Mouse (Mus musculus): ENCODE measurements at regions not wholly inside any gene's neighbourhood (a gene's known extent, or its start where the extent isn't known, plus 50 kb on each side); places are given as distances from the start of the nearest gene placed in this dataset.

DNA sequence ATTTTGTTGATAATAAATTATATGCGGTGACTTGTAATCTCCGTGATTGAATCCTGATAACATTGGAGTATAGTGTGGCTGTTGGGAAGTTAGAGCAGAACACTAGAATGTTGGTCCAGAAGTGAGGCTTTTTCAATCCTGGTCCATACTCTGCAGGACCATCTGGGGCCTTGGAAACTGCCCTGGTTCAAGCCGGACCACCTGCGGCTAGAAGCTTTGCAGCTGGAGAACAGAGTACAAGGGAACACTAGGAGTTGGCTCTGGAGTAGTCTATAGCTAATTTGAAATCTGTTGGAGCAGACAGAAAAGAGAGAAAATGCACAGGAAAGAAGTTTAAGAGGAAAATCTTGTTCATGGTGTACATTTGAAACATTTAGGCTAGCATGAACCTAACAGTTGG, 79.0 kb downstream of the Casp12 start:
- TF ChIP-seq POLR2A (IDR thresholded peaks at IDR 0.05; ENCODE audit: borderline replicate concordance, extremely low read depth, insufficient read depth, insufficient read length) = no peak
- no peak overlapping the region for H3K9ac ChIP-seq (ENCODE audit: low read depth, low read length, severe bottlenecking)
- H3K36me3 ChIP-seq (ENCODE audit: control insufficient read depth, insufficient read depth, low read length) = no peaks in the 10 kb centered on the region
- no peaks in the 10 kb centered on the region for H3K27me3 ChIP-seq (ENCODE audit: control insufficient read depth, insufficient read depth, low read length)
- H3K9me3 ChIP-seq (ENCODE audit: control insufficient read depth, low read length) = no peaks in the 10 kb centered on the region
- no peaks in the 10 kb centered on the region for H3K4me1 ChIP-seq (ENCODE audit: control insufficient read depth, insufficient read depth, low read length)
- H3K27ac ChIP-seq (replicated peaks; ENCODE audit: low read depth, low read length) = no peak overlapping the region
- ATAC-seq (ENCODE audit: low FRiP score, low read depth) = no peak
- no peak for DNase-seq (ENCODE audit: low spot score)
- H3K4me3 ChIP-seq (replicated peaks; ENCODE audit: low read length) = no peak overlapping the region
- H3K4me2 ChIP-seq (replicated peaks; ENCODE audit: low read depth, low read length, severe bottlenecking) = no peak overlapping the region
- 94% methylated on average over 4 of the region's 4 CpGs for WGBS

DNA sequence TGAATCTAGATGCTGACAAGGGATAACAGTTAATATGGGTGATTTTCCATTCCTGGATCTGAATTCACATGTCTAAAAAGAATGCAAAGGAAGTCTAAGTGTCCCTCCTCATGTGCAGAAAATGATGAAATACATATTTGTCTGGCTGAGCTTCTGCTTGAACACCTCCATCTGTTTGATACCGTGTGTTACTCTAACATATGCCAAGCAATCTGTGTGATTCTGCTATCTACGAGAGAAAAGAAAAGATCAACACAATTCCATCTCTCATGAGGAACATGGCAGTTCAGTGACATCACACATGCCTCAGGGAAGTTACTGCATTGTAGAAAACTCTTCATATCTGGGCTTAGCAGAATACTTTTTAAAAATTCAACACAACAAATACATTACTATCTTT, 103.0 kb downstream of the Casp12 start:
- WGBS = 80% methylated on average over 2 of the region's 2 CpGs
- no peak for TF ChIP-seq POLR2A (IDR thresholded peaks at IDR 0.05; ENCODE audit: borderline replicate concordance, extremely low read depth, insufficient read depth, insufficient read length)
- H3K27me3 ChIP-seq (ENCODE audit: control insufficient read depth, insufficient read depth, low read length) = no peaks in the 10 kb centered on the region
- no peak overlapping the region for H3K27ac ChIP-seq (replicated peaks; ENCODE audit: low read depth, low read length)
- DNase-seq (ENCODE audit: low spot score) (no peak), ATAC-seq (ENCODE audit: low FRiP score, low read depth) (no peak)
- H3K36me3 ChIP-seq (ENCODE audit: control insufficient read depth, insufficient read depth, low read length) = no peaks in the 10 kb centered on the region
- no peaks in the 10 kb centered on the region for H3K9me3 ChIP-seq (ENCODE audit: control insufficient read depth, low read length)
- H3K4me2 ChIP-seq (replicated peaks; ENCODE audit: low read depth, low read length, severe bottlenecking) = no peak overlapping the region
- no peak overlapping the region for H3K4me3 ChIP-seq (replicated peaks; ENCODE audit: low read length)
- H3K9ac ChIP-seq (ENCODE audit: low read depth, low read length, severe bottlenecking) = no peak overlapping the region
- H3K4me1 ChIP-seq (ENCODE audit: control insufficient read depth, insufficient read depth, low read length) = no peaks in the 10 kb centered on the region

DNA sequence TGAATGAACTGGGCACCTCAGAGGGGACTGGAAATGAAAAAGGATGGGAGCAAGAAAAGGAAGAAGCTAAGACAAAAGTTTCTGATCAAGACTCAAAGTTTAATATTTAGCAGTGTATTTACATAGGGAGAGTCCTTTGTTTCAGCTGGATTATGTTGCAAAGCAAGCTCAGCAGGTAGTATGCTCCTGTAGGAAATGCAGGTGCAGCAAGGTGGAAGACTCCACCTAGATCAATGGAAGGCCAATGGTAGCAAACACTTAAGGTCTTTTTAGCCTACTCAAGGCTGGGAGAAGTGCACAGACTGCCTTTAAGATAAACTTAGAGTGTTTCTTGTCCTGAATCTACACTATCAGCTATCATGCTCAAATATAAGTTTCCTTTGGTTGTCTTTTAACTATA, 111.4 kb downstream of the Casp12 start:
- Histone ChIP-seq H3K9ac (ENCODE audit: low read depth, low read length, severe bottlenecking) (no peak overlapping the region), H3K36me3 (ENCODE audit: control insufficient read depth, insufficient read depth, low read length) (no peaks in the 10 kb centered on the region), H3K9me3 (ENCODE audit: control insufficient read depth, low read length) (no peaks in the 10 kb centered on the region), H3K4me1 (ENCODE audit: control insufficient read depth, insufficient read depth, low read length) (no peaks in the 10 kb centered on the region), H3K4me2 (replicated peaks; ENCODE audit: low read depth, low read length, severe bottlenecking) (no peak overlapping the region), H3K4me3 (replicated peaks; ENCODE audit: low read length) (no peak overlapping the region), H3K27me3 (ENCODE audit: control insufficient read depth, insufficient read depth, low read length) (no peaks in the 10 kb centered on the region), H3K27ac (replicated peaks; ENCODE audit: low read depth, low read length) (no peak overlapping the region)
- DNase-seq (ENCODE audit: low spot score) (no peak), ATAC-seq (ENCODE audit: low FRiP score, low read depth) (no peak)
- TF ChIP-seq POLR2A (IDR thresholded peaks at IDR 0.05; ENCODE audit: borderline replicate concordance, extremely low read depth, insufficient read depth, insufficient read length) = no peak

DNA sequence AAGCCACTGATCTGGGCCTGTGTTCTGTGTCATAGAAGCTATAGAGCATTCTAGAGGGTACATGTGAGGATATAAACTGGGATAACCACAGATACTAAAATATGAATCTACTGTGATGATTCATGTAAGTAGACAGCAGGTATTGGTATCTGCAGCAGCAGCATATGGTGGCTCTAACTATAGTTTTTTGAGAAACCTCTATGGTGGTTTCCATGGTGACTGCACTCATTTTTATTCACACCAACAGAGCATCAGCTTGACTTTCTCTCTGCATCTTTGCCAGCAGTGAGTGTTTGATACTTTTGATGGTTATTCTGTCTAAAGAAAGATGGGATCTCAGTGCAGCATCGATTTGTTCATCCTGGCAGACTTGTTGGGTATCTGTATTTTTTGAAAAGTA, 126.8 kb downstream of the Casp12 start:
- DNase-seq (ENCODE audit: low spot score) (no peak), ATAC-seq (ENCODE audit: low FRiP score, low read depth) (no peak)
- H3K27me3 ChIP-seq (ENCODE audit: control insufficient read depth, insufficient read depth, low read length) = no peaks in the 10 kb centered on the region
- H3K4me1 ChIP-seq (ENCODE audit: control insufficient read depth, insufficient read depth, low read length) = no peaks in the 10 kb centered on the region
- H3K9me3 ChIP-seq (ENCODE audit: control insufficient read depth, low read length) = no peaks in the 10 kb centered on the region
- no peak overlapping the region for H3K27ac ChIP-seq (replicated peaks; ENCODE audit: low read depth, low read length)
- no peak overlapping the region for H3K4me2 ChIP-seq (replicated peaks; ENCODE audit: low read depth, low read length, severe bottlenecking)
- H3K36me3 ChIP-seq (ENCODE audit: control insufficient read depth, insufficient read depth, low read length) = no peaks in the 10 kb centered on the region
- no peak for TF ChIP-seq POLR2A (IDR thresholded peaks at IDR 0.05; ENCODE audit: borderline replicate concordance, extremely low read depth, insufficient read depth, insufficient read length)
- no peak overlapping the region for H3K4me3 ChIP-seq (replicated peaks; ENCODE audit: low read length)
- 84% methylated on average over 1 of the region's 1 CpGs for WGBS
- no peak overlapping the region for H3K9ac ChIP-seq (ENCODE audit: low read depth, low read length, severe bottlenecking)

DNA sequence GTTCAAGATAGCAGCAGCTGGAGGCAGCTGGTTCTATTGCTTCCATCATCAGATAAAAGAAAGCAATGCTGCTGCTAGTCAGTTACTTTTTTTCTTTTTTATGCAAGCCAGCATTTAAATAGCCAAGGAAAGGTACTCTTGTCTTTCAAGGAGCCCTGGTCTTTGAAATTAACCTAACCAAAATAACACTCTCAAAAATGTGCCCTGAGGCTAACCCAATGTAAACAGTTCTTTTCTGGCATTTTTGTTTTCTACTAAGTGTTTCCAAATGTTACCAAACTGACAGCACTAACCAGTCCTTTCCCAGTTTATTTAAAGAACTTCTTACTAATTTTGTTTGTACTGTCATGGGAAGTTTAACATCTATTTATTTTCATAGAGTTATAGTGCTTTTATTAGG, 129.0 kb downstream of the Casp12 start:
- Histone ChIP-seq H3K9me3 (ENCODE audit: control insufficient read depth, low read length) (no peaks in the 10 kb centered on the region), H3K27me3 (ENCODE audit: control insufficient read depth, insufficient read depth, low read length) (no peaks in the 10 kb centered on the region), H3K36me3 (ENCODE audit: control insufficient read depth, insufficient read depth, low read length) (no peaks in the 10 kb centered on the region), H3K4me2 (replicated peaks; ENCODE audit: low read depth, low read length, severe bottlenecking) (no peak overlapping the region), H3K9ac (ENCODE audit: low read depth, low read length, severe bottlenecking) (no peak overlapping the region), H3K27ac (replicated peaks; ENCODE audit: low read depth, low read length) (no peak overlapping the region), H3K4me1 (ENCODE audit: control insufficient read depth, insufficient read depth, low read length) (no peaks in the 10 kb centered on the region), H3K4me3 (replicated peaks; ENCODE audit: low read length) (no peak overlapping the region)
- TF ChIP-seq POLR2A (IDR thresholded peaks at IDR 0.05; ENCODE audit: borderline replicate concordance, extremely low read depth, insufficient read depth, insufficient read length) = no peak
- ATAC-seq (ENCODE audit: low FRiP score, low read depth) (no peak), DNase-seq (ENCODE audit: low spot score) (no peak)

DNA sequence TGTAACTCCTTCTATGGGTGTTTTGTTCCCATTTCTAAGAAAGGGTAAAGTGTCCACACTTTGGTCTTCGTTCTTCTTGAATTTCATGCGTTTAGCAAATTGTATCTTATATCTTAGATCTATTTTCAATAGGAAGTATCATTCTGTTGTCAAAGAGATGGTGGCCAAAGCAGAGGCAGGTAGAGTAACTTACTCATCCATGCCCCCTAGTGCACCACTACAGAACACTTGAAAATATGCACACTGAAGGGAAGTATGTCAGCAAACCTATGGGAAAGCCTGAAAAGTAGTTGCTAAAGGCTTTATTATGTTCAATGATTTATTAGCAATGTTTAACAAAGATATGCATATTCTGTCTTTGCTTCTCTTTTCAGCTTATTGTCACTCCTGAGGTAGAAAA, 140.0 kb downstream of the Casp12 start:
- Histone ChIP-seq H3K4me3 (replicated peaks; ENCODE audit: low read length) (no peak overlapping the region), H3K9ac (ENCODE audit: low read depth, low read length, severe bottlenecking) (no peak overlapping the region), H3K27ac (replicated peaks; ENCODE audit: low read depth, low read length) (no peak overlapping the region), H3K9me3 (ENCODE audit: control insufficient read depth, low read length) (no peaks in the 10 kb centered on the region), H3K4me2 (replicated peaks; ENCODE audit: low read depth, low read length, severe bottlenecking) (no peak overlapping the region), H3K36me3 (ENCODE audit: control insufficient read depth, insufficient read depth, low read length) (no peaks in the 10 kb centered on the region), H3K4me1 (ENCODE audit: control insufficient read depth, insufficient read depth, low read length) (no peaks in the 10 kb centered on the region), H3K27me3 (ENCODE audit: control insufficient read depth, insufficient read depth, low read length) (no peaks in the 10 kb centered on the region)
- 94% methylated on average over 2 of the region's 2 CpGs for WGBS
- DNase-seq (ENCODE audit: low spot score) = no peak
- TF ChIP-seq POLR2A (IDR thresholded peaks at IDR 0.05; ENCODE audit: borderline replicate concordance, extremely low read depth, insufficient read depth, insufficient read length) = no peak
- no peak for ATAC-seq (ENCODE audit: low FRiP score, low read depth)

All from limb, embryonic 14.5 days (tissue).